Mouse (Mus musculus): ENCODE results near the gene Gm26602. TPM values are rescaled to one million over a fixed set of nuclear protein-coding genes. Genes with fewer than 3 reads are reported as not detected.
"Not testable (repeated sequence)": the region's sequence is repeated elsewhere in the genome, so short reads cannot be mapped to it uniquely, and the experiment has no call there.

The Gm26602 gene
- total and polyA plus RNA-seq, 2 experiments from 2014 or later, result 39.2 TPM; not detected in 1

DNA sequence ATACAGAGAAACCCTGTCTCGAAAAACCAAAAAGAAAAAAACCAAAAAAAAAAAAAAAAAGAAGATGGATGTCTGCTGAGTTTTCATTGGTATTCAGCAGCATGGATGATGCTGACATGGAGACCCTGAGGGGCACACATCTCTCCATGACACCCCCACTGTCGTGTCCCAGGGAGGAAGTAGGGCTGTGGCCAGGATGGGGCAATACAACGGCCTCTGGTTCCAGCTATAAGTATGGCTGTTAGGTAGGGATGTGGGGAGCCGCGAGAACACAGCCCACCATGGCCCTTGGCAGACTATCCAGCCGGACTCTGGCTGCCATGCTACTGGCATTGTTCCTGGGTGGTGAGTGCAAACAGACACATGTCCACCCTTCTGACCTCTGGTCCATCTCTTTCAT, 24.6 kb upstream of the Gm26602 start, which contains the start of gene Elane:
TSS of gene Elane (plus strand) at position 194 of the 400 bp plus-strand sequence.
- no peak for DNase-seq
- peaks cover 5% of the 10 kb centered on the region; the same call in 1 of the 2 replicates for H3K27me3 ChIP-seq (ENCODE audit: insufficient read depth, low read length)
- no peak within 1 kb of the TSS for H3K4me3 ChIP-seq (ENCODE audit: low read depth, low read length)
- no peaks in the 10 kb centered on the region for H3K36me3 ChIP-seq (ENCODE audit: insufficient read depth)
- TF ChIP-seq CTCF (IDR thresholded peaks at IDR 0.05; ENCODE audit: low read depth), result no peak
- ATAC-seq, result no peak
- no peak within 1 kb of the TSS for H3K27ac ChIP-seq (ENCODE audit: low read depth, low read length)
- H3K9ac ChIP-seq, result no peak within 1 kb of the TSS
- H3K4me1 ChIP-seq (ENCODE audit: insufficient read depth), result no peaks in the 10 kb centered on the region
- no peak within 1 kb of the TSS for H3K4me2 ChIP-seq (ENCODE audit: low read depth)
- 80% methylated on average over 6 of the region's 6 CpGs for WGBS
- no peaks in the 10 kb centered on the region for H3K9me3 ChIP-seq (ENCODE audit: low read length)

DNA sequence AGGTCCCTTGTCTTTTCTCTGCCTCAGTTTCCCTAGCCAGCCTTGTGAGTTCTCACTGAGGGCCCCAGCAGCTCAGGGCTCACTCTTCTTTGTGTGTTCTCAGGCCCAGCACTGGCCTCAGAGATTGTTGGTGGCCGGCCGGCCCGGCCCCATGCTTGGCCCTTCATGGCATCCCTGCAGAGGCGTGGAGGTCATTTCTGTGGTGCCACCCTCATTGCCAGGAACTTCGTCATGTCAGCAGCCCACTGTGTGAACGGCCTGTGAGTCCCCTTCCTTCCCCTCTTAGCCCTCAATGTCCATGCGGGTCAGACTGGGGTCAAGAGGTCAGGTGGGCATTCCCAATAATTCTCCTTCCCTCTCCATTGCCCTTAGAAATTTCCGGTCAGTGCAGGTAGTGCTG, 24.0 kb upstream of the Gm26602 start:
- no peaks in the 10 kb centered on the region for H3K4me1 ChIP-seq (ENCODE audit: insufficient read depth)
- ATAC-seq, result no peak
- H3K4me2 ChIP-seq (ENCODE audit: low read depth), result no peak overlapping the region
- no peak overlapping the region for H3K9ac ChIP-seq
- no peak overlapping the region for H3K4me3 ChIP-seq (ENCODE audit: low read depth, low read length)
- H3K9me3 ChIP-seq (ENCODE audit: low read length), result no peaks in the 10 kb centered on the region
- 88% methylated on average over 8 of the region's 8 CpGs for WGBS
- no peak for DNase-seq
- H3K36me3 ChIP-seq (ENCODE audit: insufficient read depth), result no peaks in the 10 kb centered on the region
- no peak for TF ChIP-seq CTCF (IDR thresholded peaks at IDR 0.05; ENCODE audit: low read depth)
- H3K27me3 ChIP-seq (ENCODE audit: insufficient read depth, low read length), result peaks cover 2% of the 10 kb centered on the region; the same call in 1 of the 2 replicates
- H3K27ac ChIP-seq (ENCODE audit: low read depth, low read length), result no peak overlapping the region

DNA sequence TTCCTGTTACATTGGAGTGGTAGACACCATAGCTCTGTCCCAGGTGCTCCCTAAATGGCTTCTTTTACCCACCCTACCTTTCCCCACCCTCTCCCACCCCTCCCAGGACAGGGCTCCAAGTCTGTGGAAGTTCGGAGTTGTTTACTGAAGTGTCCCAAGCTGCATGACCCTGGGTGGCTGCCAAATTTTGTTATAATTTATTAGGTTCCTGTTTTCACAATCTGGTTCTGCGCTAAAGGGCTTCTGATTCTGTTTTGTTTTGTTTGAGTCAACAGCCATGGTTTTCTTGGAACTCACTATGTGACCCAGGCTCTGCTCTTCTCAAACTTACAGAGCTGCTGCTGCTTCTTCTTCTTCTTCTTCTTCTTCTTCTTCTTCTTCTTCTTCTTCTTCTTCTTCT, 21.3 kb upstream of the Gm26602 start:
- Histone ChIP-seq H3K4me2 (ENCODE audit: low read depth) (no peak overlapping the region), H3K27me3 (ENCODE audit: insufficient read depth, low read length) (no peaks in the 10 kb centered on the region), H3K4me3 (ENCODE audit: low read depth, low read length) (no peak overlapping the region), H3K9me3 (ENCODE audit: low read length) (no peaks in the 10 kb centered on the region), H3K27ac (ENCODE audit: low read depth, low read length) (no peak overlapping the region), H3K4me1 (ENCODE audit: insufficient read depth) (no peaks in the 10 kb centered on the region), H3K9ac (no peak overlapping the region), H3K36me3 (ENCODE audit: insufficient read depth) (no peaks in the 10 kb centered on the region)
- no peak for TF ChIP-seq CTCF (IDR thresholded peaks at IDR 0.05; ENCODE audit: low read depth)
- WGBS, result 93% methylated on average over 2 of the region's 2 CpGs
- ATAC-seq (no peak), DNase-seq (no peak)

DNA sequence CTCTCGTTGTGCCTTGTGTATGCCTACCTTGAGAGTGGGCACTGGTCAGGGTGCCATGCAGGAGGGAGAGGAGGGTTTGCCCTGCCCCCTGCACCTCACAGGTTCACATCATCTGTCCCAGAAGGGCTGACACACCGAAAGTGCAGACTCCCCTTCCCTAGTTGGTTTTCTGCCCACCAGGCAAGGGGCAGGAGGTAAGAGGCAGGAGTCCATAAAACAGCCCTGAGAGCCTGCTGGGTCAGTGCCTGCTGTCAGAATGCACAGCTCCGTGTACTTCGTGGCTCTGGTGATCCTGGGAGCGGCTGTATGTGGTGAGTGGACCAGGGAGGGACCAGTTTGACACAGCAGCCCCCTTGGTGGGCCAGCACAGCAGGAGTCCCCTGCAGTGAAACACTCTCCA, 20.0 kb upstream of the Gm26602 start, which contains the start of gene Cfd:
TSS of gene Cfd (plus strand) at position 184 of the 400 bp plus-strand sequence.
- peaks cover 8% of the 10 kb centered on the region; the same call in 1 of the 2 replicates for H3K36me3 ChIP-seq (ENCODE audit: insufficient read depth)
- ATAC-seq (no peak), DNase-seq (no peak)
- H3K4me2 ChIP-seq (ENCODE audit: low read depth), result no peak within 1 kb of the TSS
- H3K27ac ChIP-seq (ENCODE audit: low read depth, low read length), result no peak within 1 kb of the TSS
- H3K4me3 ChIP-seq (ENCODE audit: low read depth, low read length), result no peak within 1 kb of the TSS
- 39% methylated on average over 5 of the region's 5 CpGs for WGBS
- no peaks in the 10 kb centered on the region for H3K9me3 ChIP-seq (ENCODE audit: low read length)
- no peak within 1 kb of the TSS for H3K9ac ChIP-seq
- no peaks in the 10 kb centered on the region for H3K27me3 ChIP-seq (ENCODE audit: insufficient read depth, low read length)
- no peak for TF ChIP-seq CTCF (IDR thresholded peaks at IDR 0.05; ENCODE audit: low read depth)
- H3K4me1 ChIP-seq (ENCODE audit: insufficient read depth), result no peaks in the 10 kb centered on the region

DNA sequence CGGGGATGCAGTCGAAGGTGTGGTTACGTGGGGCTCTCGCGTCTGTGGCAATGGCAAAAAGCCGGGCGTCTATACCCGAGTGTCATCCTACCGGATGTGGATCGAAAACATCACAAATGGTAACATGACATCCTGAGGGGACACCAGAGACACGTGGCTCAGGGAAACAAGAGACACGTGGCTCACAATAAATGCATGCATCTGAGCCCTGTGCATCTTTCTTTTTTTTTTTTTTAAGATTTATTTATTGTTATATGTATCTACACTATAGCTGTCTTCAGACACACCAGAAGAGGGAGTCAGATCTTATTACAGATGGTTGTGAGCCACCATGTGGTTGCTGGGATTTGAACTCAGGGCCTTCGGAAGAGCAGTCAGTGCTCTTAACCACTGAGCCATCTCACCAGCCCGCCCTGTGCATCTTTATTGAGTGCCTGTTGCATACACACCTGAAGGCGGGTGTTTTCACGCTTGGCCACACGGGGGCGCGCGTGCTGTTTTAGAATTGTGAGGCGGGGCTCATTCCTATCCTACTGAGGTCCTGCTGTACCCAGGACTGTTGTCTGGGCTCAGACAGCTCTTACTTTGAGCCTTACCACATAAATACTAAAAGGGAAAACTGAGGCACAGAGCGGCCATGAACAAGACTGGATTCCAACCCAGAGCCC, 18.1 kb upstream of the Gm26602 start:
- H3K9ac ChIP-seq; H3K27ac ChIP-seq (ENCODE audit: low read depth, low read length); H3K9me3 ChIP-seq (ENCODE audit: low read length); H3K27me3 ChIP-seq (ENCODE audit: insufficient read depth, low read length); H3K4me3 ChIP-seq (ENCODE audit: low read depth, low read length); H3K4me1 ChIP-seq (ENCODE audit: insufficient read depth); H3K4me2 ChIP-seq (ENCODE audit: low read depth): not testable (repeated sequence)
- peaks cover 27% of the 10 kb centered on the region for H3K36me3 ChIP-seq (ENCODE audit: insufficient read depth)
- ATAC-seq, result peak; percentile 86
- peak; percentile 83 for TF ChIP-seq CTCF (IDR thresholded peaks at IDR 0.05; ENCODE audit: low read depth)
- 41% methylated on average over 22 of the region's 22 CpGs for WGBS
- peak; percentile 81 for DNase-seq

DNA sequence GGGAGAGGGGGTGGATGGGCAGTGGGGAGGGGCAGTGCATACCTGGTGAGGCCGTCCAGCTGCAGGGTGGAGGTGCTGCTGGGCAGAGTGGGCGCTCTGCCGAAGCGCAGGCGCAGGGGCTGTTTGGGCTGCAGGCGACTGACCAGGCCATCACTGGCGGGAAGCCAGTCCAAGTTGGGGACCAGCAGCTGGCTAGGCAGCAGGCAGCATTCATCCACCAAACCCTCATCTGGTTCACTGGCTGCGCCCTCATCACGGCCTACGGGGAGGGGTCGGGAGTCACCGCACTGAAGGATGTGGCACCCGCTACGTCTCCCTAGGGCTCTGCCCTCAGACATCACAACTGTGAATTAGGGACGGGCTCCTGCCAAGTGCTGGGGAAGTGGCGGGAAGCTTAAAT, 14.3 kb upstream of the Gm26602 start:
- H3K4me1 ChIP-seq (ENCODE audit: insufficient read depth), result no peaks in the 10 kb centered on the region
- ATAC-seq (no peak), DNase-seq (no peak)
- H3K4me2 ChIP-seq (ENCODE audit: low read depth), result no peak overlapping the region
- no peaks in the 10 kb centered on the region for H3K9me3 ChIP-seq (ENCODE audit: low read length)
- H3K27me3 ChIP-seq (ENCODE audit: insufficient read depth, low read length), result no peaks in the 10 kb centered on the region
- H3K4me3 ChIP-seq (ENCODE audit: low read depth, low read length), result no peak overlapping the region
- no peak overlapping the region for H3K9ac ChIP-seq
- no peak overlapping the region for H3K27ac ChIP-seq (ENCODE audit: low read depth, low read length)
- H3K36me3 ChIP-seq (ENCODE audit: insufficient read depth), result peaks cover 46% of the 10 kb centered on the region
- no peak for TF ChIP-seq CTCF (IDR thresholded peaks at IDR 0.05; ENCODE audit: low read depth)
- WGBS, result 85% methylated on average over 16 of the region's 16 CpGs

DNA sequence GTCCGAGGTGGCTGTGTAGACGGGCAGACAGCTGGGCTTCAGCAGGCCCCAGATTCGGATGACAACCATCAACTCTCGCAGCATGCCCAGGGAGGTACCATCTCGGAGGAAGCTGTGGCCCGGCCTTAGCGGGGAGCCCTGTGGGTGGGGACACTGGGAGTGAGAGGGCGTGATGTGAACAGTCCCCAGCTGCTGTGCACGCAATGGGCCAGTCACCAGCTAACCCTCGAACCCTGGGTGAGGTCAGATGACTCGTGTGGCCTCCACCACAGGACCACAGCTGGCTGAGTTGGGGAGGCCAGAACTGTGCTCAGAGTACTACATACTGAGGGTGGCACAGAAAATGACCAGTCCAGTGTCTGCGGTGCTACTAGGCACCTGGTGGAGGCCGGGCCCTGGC, 13.8 kb upstream of the Gm26602 start:
- no peak for TF ChIP-seq CTCF (IDR thresholded peaks at IDR 0.05; ENCODE audit: low read depth)
- no peak for DNase-seq
- Histone ChIP-seq H3K36me3 (ENCODE audit: insufficient read depth) (peaks cover 48% of the 10 kb centered on the region), H3K9me3 (ENCODE audit: low read length) (no peaks in the 10 kb centered on the region), H3K9ac (no peak overlapping the region), H3K4me3 (ENCODE audit: low read depth, low read length) (no peak overlapping the region), H3K27ac (ENCODE audit: low read depth, low read length) (no peak overlapping the region), H3K4me2 (ENCODE audit: low read depth) (no peak overlapping the region), H3K27me3 (ENCODE audit: insufficient read depth, low read length) (no peaks in the 10 kb centered on the region), H3K4me1 (ENCODE audit: insufficient read depth) (no peaks in the 10 kb centered on the region)
- WGBS, result 84% methylated on average over 13 of the region's 13 CpGs
- no peak for ATAC-seq

Measured in forebrain, postnatal 0 days (tissue).